Mouse (Mus musculus): Measurements from ENCODE around the gene Wipf2. TPM values are rescaled to one million over a fixed set of nuclear protein-coding genes. Genes with fewer than 3 reads are reported as not detected.

Wipf2 gene
- total and polyA plus RNA-seq, 3 experiments, result 2.1 to 7.7 (median 4.7) TPM

- Histone ChIP-seq H3K27ac (ENCODE audit: insufficient read depth, low read depth) (no peak overlapping the region), H3K36me3 (replicated peaks in 1 of 2; ENCODE audit: control insufficient read depth in 1 of 2, insufficient read depth in 1 of 2, low read length in 1 of 2) (peaks cover 43 to 67% of the 10 kb centered on the region in 2 experiments)
These were observed 42.1 kb downstream of the Wipf2 start for GRCm38 (mm10) chr11:98905583-98905982.

GRCm38 (mm10) chr11:98907063-98907436 lies 43.6 kb downstream of the Wipf2 start:
- in situ Hi-C loops (cut with MboI; ENCODE audit: low pct_ligation_motif_present, low pct_unique_long_range_greater_than_20kb, low sequenced_read_pairs), result no loop called here
- H3K9me3 ChIP-seq (replicated peaks; ENCODE audit: low read length), result no peaks in the 10 kb centered on the region
- H3K36me3 ChIP-seq (replicated peaks in 1 of 2; ENCODE audit: control insufficient read depth in 1 of 2, insufficient read depth in 1 of 2, low read length in 1 of 2), result peaks cover 46 to 68% of the 10 kb centered on the region in 2 experiments
- no peak for TF ChIP-seq ZKSCAN1 (IDR thresholded peaks at IDR 0.05; ENCODE audit: borderline replicate concordance, low read depth, low read length)
- peak overlapping the region; percentile 79 for H3K9ac ChIP-seq (ENCODE audit: insufficient read depth, low read depth)
- peaks cover 10 to 45% of the 10 kb centered on the region in 2 experiments for H3K4me1 ChIP-seq (ENCODE audit: control insufficient read depth in 1 of 2, insufficient read depth in 2 of 2)
- H3K27me3 ChIP-seq (replicated peaks), result no peaks in the 10 kb centered on the region
- H3K27ac ChIP-seq (ENCODE audit: insufficient read depth, low read depth), result peak overlapping the region; percentile 19; the same call in 1 of the 2 replicates
- peak overlapping the region; percentile 70 for H3K4me2 ChIP-seq (ENCODE audit: insufficient read depth, low read depth, poor library complexity, severe bottlenecking)
- DNase-seq (ENCODE audit: extremely low read depth), result no peak
- peak overlapping the region in 2 of 3 experiments; percentile 29 to 36 for H3K4me3 ChIP-seq (replicated peaks in 1 of 3; ENCODE audit: low read depth in 2 of 3, low read length in 2 of 3, poor library complexity in 1 of 3)
- H3K79me2 ChIP-seq (replicated peaks; ENCODE audit: control insufficient read depth, extremely low read depth, insufficient read depth, poor library complexity, severe bottlenecking), result peaks cover 31% of the 10 kb centered on the region
- dilution Hi-C loops (cut with MboI; ENCODE audit: extremely low pct_ligation_motif_present, extremely low pct_unique_long_range_greater_than_20kb, low sequenced_read_pairs), result no loop called here

More at GRCm38 (mm10) chr11:98905583-98905982, 42.1 kb downstream of the Wipf2 start:
- in situ Hi-C loops (cut with MboI; ENCODE audit: low pct_ligation_motif_present, low pct_unique_long_range_greater_than_20kb, low sequenced_read_pairs) (no loop called here), dilution Hi-C loops (cut with MboI; ENCODE audit: extremely low pct_ligation_motif_present, extremely low pct_unique_long_range_greater_than_20kb, low sequenced_read_pairs) (no loop called here)
- Histone ChIP-seq H3K4me1 (ENCODE audit: control insufficient read depth in 1 of 2, insufficient read depth in 2 of 2) (peaks cover 10 to 38% of the 10 kb centered on the region in 2 experiments), H3K9ac (ENCODE audit: insufficient read depth, low read depth) (no peak overlapping the region), H3K27me3 (replicated peaks) (no peaks in the 10 kb centered on the region), H3K9me3 (replicated peaks; ENCODE audit: low read length) (no peaks in the 10 kb centered on the region), H3K4me3 (replicated peaks in 1 of 3; ENCODE audit: low read depth in 2 of 3, low read length in 2 of 3, poor library complexity in 1 of 3) (no peak overlapping the region), H3K79me2 (replicated peaks; ENCODE audit: control insufficient read depth, extremely low read depth, insufficient read depth, poor library complexity, severe bottlenecking) (peaks cover 29% of the 10 kb centered on the region), H3K4me2 (ENCODE audit: insufficient read depth, low read depth, poor library complexity, severe bottlenecking) (no peak overlapping the region)
- no peak for DNase-seq (ENCODE audit: extremely low read depth)
- TF ChIP-seq SMC3 (IDR thresholded peaks at IDR 0.05; ENCODE audit: low read depth, low read length) (no peak), RCOR1 (conservative IDR thresholded peaks at IDR 0.05; ENCODE audit: low read depth, low read length) (no peak), PAX5 (IDR thresholded peaks at IDR 0.05; ENCODE audit: low read length) (no peak), GABPA (IDR thresholded peaks at IDR 0.05; ENCODE audit: insufficient replicate concordance, low read depth, low read length) (no peak), USF2 (conservative IDR thresholded peaks at IDR 0.05; ENCODE audit: low read depth, low read length) (no peak), ZKSCAN1 (IDR thresholded peaks at IDR 0.05; ENCODE audit: borderline replicate concordance, low read depth, low read length) (no peak), NELFE (IDR thresholded peaks at IDR 0.05; ENCODE audit: low read depth, low read length) (no peak), TBP (conservative IDR thresholded peaks at IDR 0.05; ENCODE audit: low read depth, low read length) (no peak), CTCF (conservative IDR thresholded peaks at IDR 0.05 in 1 of 2, IDR thresholded peaks at IDR 0.05 in 1 of 2; ENCODE audit: low read depth in 2 of 2, low read length in 2 of 2) (no peak), ELF1 (IDR thresholded peaks at IDR 0.05; ENCODE audit: low read depth, low read length) (no peak), KAT2A (IDR thresholded peaks at IDR 0.05; ENCODE audit: insufficient replicate concordance, low read length) (no peak)

GRCm38 (mm10) chr11:98907437-98908173 lies 44.2 kb downstream of the Wipf2 start, which contains the start of gene Cdc6:
Gene Cdc6 (plus strand): TSS chr11:98907801.
- Histone ChIP-seq H3K4me1 (ENCODE audit: control insufficient read depth in 1 of 2, insufficient read depth in 2 of 2) (peaks cover 8 to 40% of the 10 kb centered on the region in 2 experiments), H3K27ac (ENCODE audit: insufficient read depth, low read depth) (peak within 1 kb of the TSS; percentile 45), H3K36me3 (replicated peaks in 1 of 2; ENCODE audit: control insufficient read depth in 1 of 2, insufficient read depth in 1 of 2, low read length in 1 of 2) (peaks cover 45 to 67% of the 10 kb centered on the region in 2 experiments), H3K79me2 (replicated peaks; ENCODE audit: control insufficient read depth, extremely low read depth, insufficient read depth, poor library complexity, severe bottlenecking) (peaks cover 31% of the 10 kb centered on the region), H3K4me3 (replicated peaks in 1 of 3; ENCODE audit: low read depth in 2 of 3, low read length in 2 of 3, poor library complexity in 1 of 3) (peak within 1 kb of the TSS; percentile 77 to 91 (median 79)), H3K9me3 (replicated peaks; ENCODE audit: low read length) (no peaks in the 10 kb centered on the region), H3K27me3 (replicated peaks) (no peaks in the 10 kb centered on the region), H3K4me2 (ENCODE audit: insufficient read depth, low read depth, poor library complexity, severe bottlenecking) (peak within 1 kb of the TSS; percentile 87), H3K9ac (ENCODE audit: insufficient read depth, low read depth) (peak within 1 kb of the TSS; percentile 97)
- dilution Hi-C loops (cut with MboI; ENCODE audit: extremely low pct_ligation_motif_present, extremely low pct_unique_long_range_greater_than_20kb, low sequenced_read_pairs), result no loop called here
- in situ Hi-C loops (cut with MboI; ENCODE audit: low pct_ligation_motif_present, low pct_unique_long_range_greater_than_20kb, low sequenced_read_pairs), result no loop called here
- DNase-seq (ENCODE audit: extremely low read depth), result peak; percentile 100
- TF ChIP-seq EP300 (IDR thresholded peaks at IDR 0.05; ENCODE audit: low read length), result no peak
- peak; percentile 85 for TF ChIP-seq TCF12 (IDR thresholded peaks at IDR 0.05; ENCODE audit: low read depth, low read length)
- 0 out of 2 replicates have a peak, but pooled peaks have one; percentile 14 for TF ChIP-seq MAFK (IDR thresholded peaks at IDR 0.05; ENCODE audit: insufficient replicate concordance, low read length)
- TF ChIP-seq TBP (conservative IDR thresholded peaks at IDR 0.05; ENCODE audit: low read depth, low read length), result peak; percentile 98
- peak; percentile 50 for TF ChIP-seq USF1 (IDR thresholded peaks at IDR 0.05; ENCODE audit: low read depth, low read length)
- TF ChIP-seq SMC3 (IDR thresholded peaks at IDR 0.05; ENCODE audit: low read depth, low read length), result no peak
- TF ChIP-seq JUND (conservative IDR thresholded peaks at IDR 0.05; ENCODE audit: low read depth, low read length), result no peak
- no peak for TF ChIP-seq USF2 (conservative IDR thresholded peaks at IDR 0.05; ENCODE audit: low read depth, low read length)
- peak; percentile 88 for TF ChIP-seq CHD2 (IDR thresholded peaks at IDR 0.05; ENCODE audit: low read length)
- TF ChIP-seq MXI1 (IDR thresholded peaks at IDR 0.05; ENCODE audit: low read depth, low read length), result peak; percentile 99
- TF ChIP-seq ETS1 (conservative IDR thresholded peaks at IDR 0.05; ENCODE audit: low read depth, low read length), result peak; percentile 8; the same call in 1 of the 2 replicates
- peak; percentile 78 for TF ChIP-seq MAZ (IDR thresholded peaks at IDR 0.05; ENCODE audit: low read depth, low read length)
- peak; percentile 100 for TF ChIP-seq SIN3A (IDR thresholded peaks at IDR 0.05; ENCODE audit: low read length)
- peak; percentile 90 for TF ChIP-seq ZMIZ1 (IDR thresholded peaks at IDR 0.05; ENCODE audit: low read depth, low read length)
- TF ChIP-seq IRF4 (IDR thresholded peaks at IDR 0.05; ENCODE audit: low read depth, low read length), result no peak
- TF ChIP-seq BHLHE40 (IDR thresholded peaks at IDR 0.05; ENCODE audit: low read depth, low read length), result no peak
